ENCODE assay signal across 9 mouse cellular contexts in the genomic region with DNA sequence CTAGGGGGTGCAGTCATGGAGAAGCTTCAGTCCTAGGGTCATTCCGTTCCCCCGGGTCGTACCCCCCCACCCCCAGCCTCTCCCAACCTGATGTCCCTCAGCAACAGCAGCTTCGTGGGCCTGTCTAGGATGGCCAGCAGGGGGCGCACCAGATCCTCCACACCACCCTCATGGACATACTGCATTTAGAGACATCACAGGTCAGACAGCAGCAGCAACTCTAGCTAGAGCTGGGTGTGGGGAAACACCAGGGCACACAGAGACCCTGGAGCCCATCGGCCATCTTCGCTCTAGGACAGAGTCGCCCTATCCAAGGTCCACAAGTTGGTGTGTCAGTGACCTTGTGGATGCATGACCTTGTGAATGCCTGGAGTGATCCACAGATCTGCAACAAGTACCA. TPM values are rescaled to one million over a fixed set of nuclear protein-coding genes. Genes with fewer than 3 reads are reported as not detected.
DNase-seq lines count a peak whose midpoint lies in the region; ATAC-seq and TF ChIP-seq lines count a peak whose summit lies in the region.
"Had no signal": no experiment of that assay in that cellular context is flagged by ENCODE, and none has a peak within 500 bp of the region (broad histone marks: within the 10 kb centered on the region; RNA-seq: fewer than 3 reads in every experiment).

No protein-coding gene starts in this region.

- H3K27ac ChIP-seq in left cerebral cortex, adult 2 months, result peak overlapping the region; percentile 55
- H3K27ac ChIP-seq in limb, embryonic 10.5 days, result no peak overlapping the region
- H3K27ac ChIP-seq in midbrain, embryonic 14.5 days (replicated peaks; ENCODE audit: low read depth, low read length), result no peak overlapping the region

- ATAC-seq in G1E (ENCODE audit: extremely low read depth, insufficient number of reproducible peaks, low FRiP score, poor library complexity, severe bottlenecking), result no peak
- ATAC-seq in midbrain, embryonic 14.5 days (ENCODE audit: low FRiP score, low TSS enrichment), result peak; percentile 6; the same call in 1 of the 2 replicates

- peaks cover 5% of the 10 kb centered on the region; the same call in 1 of the 2 replicates for H3K27me3 ChIP-seq in G1E (ENCODE audit: insufficient read depth, low read length)
- H3K27me3 ChIP-seq in limb, embryonic 10.5 days (ENCODE audit: low read depth, poor library complexity, severe bottlenecking), result no peaks in the 10 kb centered on the region
- no peaks in the 10 kb centered on the region for H3K27me3 ChIP-seq in midbrain, embryonic 14.5 days (ENCODE audit: control insufficient read depth, insufficient read depth, low read length)

- H3K4me3 ChIP-seq in left cerebral cortex, adult 2 months, result no peak overlapping the region
- no peak overlapping the region for H3K4me3 ChIP-seq in G1E (ENCODE audit: low read depth, low read length)
- H3K4me3 ChIP-seq in limb, embryonic 10.5 days, result no peak overlapping the region
- no peak overlapping the region for H3K4me3 ChIP-seq in midbrain, embryonic 14.5 days (replicated peaks; ENCODE audit: low read depth, low read length)
- H3K4me3 ChIP-seq: erythroblast, embryonic 14.5 days had no signal

- WGBS in limb, embryonic 10.5 days, result 36% methylated on average over 8 of the region's 8 CpGs
- WGBS in midbrain, embryonic 14.5 days, result 42% methylated on average over 8 of the region's 8 CpGs

- peaks cover 29% of the 10 kb centered on the region for H3K4me1 ChIP-seq in G1E (ENCODE audit: insufficient read depth, low read depth, low read length)
- H3K4me1 ChIP-seq in limb, embryonic 10.5 days, result peaks cover 71% of the 10 kb centered on the region
- 0 out of 2 replicates have a peak, but pooled peaks cover 3% of the 10 kb centered on the region for H3K4me1 ChIP-seq in midbrain, embryonic 14.5 days (ENCODE audit: control insufficient read depth, insufficient read depth, low read length)

- H3K9ac ChIP-seq in midbrain, embryonic 14.5 days (replicated peaks; ENCODE audit: low read length), result no peak overlapping the region

- H3K36me3 ChIP-seq in G1E (replicated peaks), result peaks cover 36% of the 10 kb centered on the region
- H3K36me3 ChIP-seq in limb, embryonic 10.5 days, result peaks cover 40% of the 10 kb centered on the region
- peaks cover 30% of the 10 kb centered on the region for H3K36me3 ChIP-seq in midbrain, embryonic 14.5 days (ENCODE audit: control insufficient read depth, insufficient read depth, low read length)

- intact Hi-C loops in left cerebral cortex, adult 2 months (cut with DNase I), result no loop called here
- intact Hi-C loops in gastrocnemius, postnatal 36 days (cut with DNase I), result loop anchor here (2.0 kb wide), 1 partner anchor 17 kb away; no protein-coding TSS in a partner anchor

- DNase-seq in left cerebral cortex, adult 2 months (ENCODE audit: extremely low spot score in 1 of 2, low spot score in 2 of 2), result peak in 1 of 2 experiments; percentile 62
- no peak for DNase-seq in left cerebral cortex, adult 8-10 months (ENCODE audit: low spot score in 2 of 2)
- DNase-seq in G1E (ENCODE audit: low spot score), result peak; percentile 59
- peak; percentile 79 for DNase-seq in cerebellum, adult 9-11 months
- DNase-seq in gastrocnemius, postnatal 36 days, result peak; percentile 58 to 66
- DNase-seq in limb, embryonic 10.5 days (ENCODE audit: low spot score), result peak; percentile 82
- peak; percentile 59 for DNase-seq in midbrain, embryonic 14.5 days
- DNase-seq in right cerebral cortex, adult 18-20 months, result no peak

- no peaks in the 10 kb centered on the region for H3K9me3 ChIP-seq in G1E (replicated peaks)
- no peaks in the 10 kb centered on the region for H3K9me3 ChIP-seq in limb, embryonic 10.5 days (replicated peaks)
- H3K9me3 ChIP-seq in midbrain, embryonic 14.5 days (ENCODE audit: control insufficient read depth, low read length), result no peaks in the 10 kb centered on the region

- H3K4me2 ChIP-seq in midbrain, embryonic 14.5 days (ENCODE audit: low read length), result no peak overlapping the region

- TF ChIP-seq CTCF in left cerebral cortex, adult 2 months (IDR thresholded peaks at IDR 0.05), result peak; percentile 70
- TF ChIP-seq CTCF in G1E (IDR thresholded peaks at IDR 0.05; ENCODE audit: low read depth, low read length), result peak; percentile 83; the same call in 1 of the 2 replicates

RNA-seq across cellular contexts. Expression of a gene that starts 15.4 kb away (rescaled TPM):
- 1 to 10 TPM; 5.2 to 6.1 TPM for total RNA-seq in left cerebral cortex, adult 2 months (2021)
- total RNA-seq in left cerebral cortex, adult 8-10 months (2022), result 1 to 10 TPM; 5.5 to 6.2 (median 5.7) TPM
- not detected in 2 replicates for total RNA-seq in G1E (2014; fragmentation: Nextera tagmentation)
- total RNA-seq in G1E (2017), result 0.05 TPM in 1 of 2 replicates, not detected in the other
- 0.02 and 0.04 TPM in 2 replicates for polyA plus RNA-seq in G1E (2012)
- total RNA-seq in gastrocnemius, postnatal 36 days (2021), result 1 to 10 TPM; 5.1 to 5.7 TPM
- polyA plus RNA-seq in limb, embryonic 10.5 days (2016; fragmentation: Nextera tagmentation; extraction: Ambion mirVana), result 0.20 and 0.28 TPM in 2 replicates
- polyA plus RNA-seq in midbrain, embryonic 14.5 days (2014; fragmentation: Nextera tagmentation; extraction: Ambion mirVana), result 2.4 and 2.8 TPM in 2 replicates
- polyA plus RNA-seq: erythroblast, embryonic 14.5 days had no signal

RNA-seq across cellular contexts. Expression of a gene that starts 15.9 kb away (rescaled TPM):
- 10 to 100 TPM; 36.5 to 39.1 TPM for total RNA-seq in left cerebral cortex, adult 2 months (2021)
- 10 to 100 TPM; 40.8 to 44.6 (median 43.3) TPM for total RNA-seq in left cerebral cortex, adult 8-10 months (2022)
- total RNA-seq in G1E (2014; fragmentation: Nextera tagmentation), result 25.6 and 32.7 TPM in 2 replicates
- total RNA-seq in G1E (2017), result 21.7 and 28.5 TPM in 2 replicates
- polyA plus RNA-seq in G1E (2012), result 122 and 157 TPM in 2 replicates
- total RNA-seq in gastrocnemius, postnatal 36 days (2021), result 10 to 100 TPM; 19.3 to 20.1 TPM
- 87.5 and 90.8 TPM in 2 replicates for polyA plus RNA-seq in limb, embryonic 10.5 days (2016; fragmentation: Nextera tagmentation; extraction: Ambion mirVana)
- 16.1 and 21.5 TPM in 2 replicates for polyA plus RNA-seq in midbrain, embryonic 14.5 days (2014; fragmentation: Nextera tagmentation; extraction: Ambion mirVana)

RNA-seq across cellular contexts. Expression of a gene that starts 17.2 kb away (rescaled TPM):
- 100 to 1,000 TPM; 120 to 125 TPM for total RNA-seq in left cerebral cortex, adult 2 months (2021)
- total RNA-seq in left cerebral cortex, adult 8-10 months (2022), result 100 to 1,000 TPM; 111 to 132 (median 121) TPM
- total RNA-seq in G1E (2014; fragmentation: Nextera tagmentation) (26.1 and 34.6 TPM in 2 replicates), G1E (2017) (7.4 TPM in 2 replicates)
- 4.4 and 6.7 TPM in 2 replicates for polyA plus RNA-seq in G1E (2012)
- total RNA-seq in gastrocnemius, postnatal 36 days (2021), result 10 to 100 TPM; 17.8 to 19.8 TPM
- polyA plus RNA-seq in limb, embryonic 10.5 days (2016; fragmentation: Nextera tagmentation; extraction: Ambion mirVana), result 4.6 and 8.4 TPM in 2 replicates
- polyA plus RNA-seq in midbrain, embryonic 14.5 days (2014; fragmentation: Nextera tagmentation; extraction: Ambion mirVana), result 71.1 and 72.7 TPM in 2 replicates

RNA-seq across cellular contexts. Expression of a gene that starts 23.9 kb away (rescaled TPM):
- total RNA-seq in left cerebral cortex, adult 2 months (2021), result 10 to 100 TPM; 40.9 to 41.8 TPM
- total RNA-seq in left cerebral cortex, adult 8-10 months (2022), result 10 to 100 TPM; 37.3 to 43.8 (median 39.8) TPM
- 35.6 and 41.8 TPM in 2 replicates for total RNA-seq in G1E (2014; fragmentation: Nextera tagmentation)
- total RNA-seq in G1E (2017), result 39.7 and 42.2 TPM in 2 replicates
- polyA plus RNA-seq in G1E (2012), result 91.6 and 94.7 TPM in 2 replicates
- 10 to 100 TPM; 33.7 to 35.1 TPM for total RNA-seq in gastrocnemius, postnatal 36 days (2021)
- 69.8 and 75.3 TPM in 2 replicates for polyA plus RNA-seq in limb, embryonic 10.5 days (2016; fragmentation: Nextera tagmentation; extraction: Ambion mirVana)
- polyA plus RNA-seq in midbrain, embryonic 14.5 days (2014; fragmentation: Nextera tagmentation; extraction: Ambion mirVana), result 77.8 and 92.4 TPM in 2 replicates

RNA-seq across cellular contexts. Expression of a gene that starts 24.6 kb away (rescaled TPM):
- 10 to 100 TPM; 12.9 to 14.8 TPM for total RNA-seq in left cerebral cortex, adult 2 months (2021)
- total RNA-seq in left cerebral cortex, adult 8-10 months (2022), result 10 to 100 TPM; 13.2 to 15.1 (median 14.2) TPM
- total RNA-seq in G1E (2014; fragmentation: Nextera tagmentation) (19.3 and 22.4 TPM in 2 replicates), G1E (2017) (20.4 and 22.0 TPM in 2 replicates)
- polyA plus RNA-seq in G1E (2012), result 14.1 and 14.7 TPM in 2 replicates
- total RNA-seq in gastrocnemius, postnatal 36 days (2021), result 10 to 100 TPM; 14.6 to 20.2 TPM
- 39.2 and 45.4 TPM in 2 replicates for polyA plus RNA-seq in limb, embryonic 10.5 days (2016; fragmentation: Nextera tagmentation; extraction: Ambion mirVana)
- polyA plus RNA-seq in midbrain, embryonic 14.5 days (2014; fragmentation: Nextera tagmentation; extraction: Ambion mirVana), result 9.7 and 10.3 TPM in 2 replicates

Comparison
In these comparisons a context has a peak if more than half of its experiments do, and no peak if none do; other contexts are left out.
1. DNase-seq: peak in G1E (single experiment), cerebellum, adult 9-11 months (single experiment), gastrocnemius, postnatal 36 days (2 of 2), limb, embryonic 10.5 days (single experiment) and midbrain, embryonic 14.5 days (single experiment); none in left cerebral cortex, adult 8-10 months (0 of 2) and right cerebral cortex, adult 18-20 months (single experiment).
2. RNA of a gene that starts 15.4 kb away (total RNA-seq): 5.2 to 6.1 TPM in left cerebral cortex, adult 2 months, 5.1 to 5.7 TPM in gastrocnemius, postnatal 36 days and 5.5 to 6.2 TPM in left cerebral cortex, adult 8-10 months; 0.05 TPM in G1E; every median in the first group is over 4 times any median in the second.